Mouse (Mus musculus) embryonic fibroblast, embryonic 13.5 days (primary cell): ENCODE data around the gene Unkl. TPM values are rescaled to one million over a fixed set of nuclear protein-coding genes. Genes with fewer than 3 reads are reported as not detected.
A peak's percentile ranks its signal among the peaks of the same experiment; 100 is the strongest.

ENCODE experiments used
- H3K27ac ChIP-seq: 2 replicates; pipeline ENCODE4 v1.5.1; 2012; ENCODE audit warnings: low read length, control low read depth, inconsistent platforms; ENCODE audit not compliant: insufficient read depth
- H3K4me1 ChIP-seq: 2 replicates; pipeline ENCODE4 v1.6.1; 2011; ENCODE audit warnings: low read length; ENCODE audit not compliant: control insufficient read depth, insufficient read depth
- H3K4me3 ChIP-seq: 2 replicates; pipeline ENCODE4 v1.5.1; 2011; ENCODE audit warnings: mild to moderate bottlenecking, control low read depth, low read length; ENCODE audit not compliant: insufficient read depth
- CTCF ChIP-seq: IDR thresholded peaks from 2 replicates; pipeline ENCODE4 v1.5.1; 2011; ENCODE audit warnings: mild to moderate bottlenecking, control low read depth, low read length, moderate library complexity, borderline replicate concordance; ENCODE audit not compliant: insufficient read depth
- POLR2A ChIP-seq: IDR thresholded peaks from 2 replicates; pipeline ENCODE4 v1.6.1; 2011; ENCODE audit warnings: low read depth, mild to moderate bottlenecking, control low read depth, low read length, moderate library complexity
- polyA plus RNA-seq: library from polyadenylated mRNA; stranded (reverse); fragments of >200 nt; gene quantifications from 2 replicates; pipeline ENCODE4 v1.2.4, GENCODE M21; 2011; ENCODE audit warnings: low read depth; ENCODE audit not compliant: missing spikeins, insufficient read length

Gene Unkl
- polyA plus RNA-seq: 10.1 and 12.3 TPM in 2 replicates

DNA sequence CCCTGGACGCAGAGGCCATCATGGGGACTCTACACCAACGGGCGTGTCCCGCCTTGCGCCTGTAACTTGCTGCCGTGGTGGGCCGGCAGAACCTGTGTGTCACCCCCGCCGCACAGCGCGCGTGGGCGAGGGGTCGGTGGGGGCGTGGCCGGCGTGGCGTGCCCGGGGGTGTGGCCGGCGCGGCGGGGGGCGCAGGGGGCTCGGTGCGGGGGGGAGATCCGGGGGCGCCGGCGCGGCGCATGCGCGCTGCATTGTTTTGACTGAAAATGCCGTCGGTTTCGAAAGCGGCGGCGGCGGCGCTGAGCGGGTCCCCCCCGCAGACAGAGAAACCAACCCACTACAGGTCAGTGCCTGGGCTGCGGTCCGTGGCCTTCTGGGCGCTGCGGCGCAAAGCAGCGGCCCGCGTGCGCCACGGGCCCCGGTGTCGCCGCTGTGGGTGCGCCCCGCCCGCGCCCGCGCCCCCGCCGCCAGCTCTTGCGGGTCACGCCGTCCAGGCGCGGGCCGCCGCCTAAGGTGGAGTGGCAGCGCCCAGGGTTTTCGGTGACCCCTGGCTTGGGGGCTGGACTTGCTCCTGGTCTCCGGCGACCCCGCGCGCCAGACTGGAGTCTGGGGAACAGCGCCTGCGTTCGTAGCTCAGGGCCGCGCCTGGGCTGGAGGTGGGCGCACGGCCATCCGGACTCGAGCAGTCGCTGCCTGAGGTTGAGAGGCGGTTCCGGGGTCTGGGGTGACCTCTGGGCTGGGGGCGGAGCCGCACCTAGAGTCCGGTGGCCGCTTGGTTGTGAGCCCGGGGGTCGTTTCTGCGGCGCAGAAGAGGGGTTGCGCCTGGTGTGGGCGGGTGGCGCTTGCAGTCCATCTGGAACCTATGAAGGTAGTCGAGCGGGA, at the start of gene Unkl:
TSS of gene Unkl (plus strand) at position 248 of the 882 bp plus-strand sequence.
- H3K4me1 ChIP-seq: peaks cover 4% of the 10 kb centered on the region; the same call in 1 of the 2 replicates
- peak within 1 kb of the TSS; percentile 60 for H3K27ac ChIP-seq
- peak within 1 kb of the TSS; percentile 74 for H3K4me3 ChIP-seq
- TF ChIP-seq CTCF: no peak
- peak; percentile 77 for TF ChIP-seq POLR2A

DNA sequence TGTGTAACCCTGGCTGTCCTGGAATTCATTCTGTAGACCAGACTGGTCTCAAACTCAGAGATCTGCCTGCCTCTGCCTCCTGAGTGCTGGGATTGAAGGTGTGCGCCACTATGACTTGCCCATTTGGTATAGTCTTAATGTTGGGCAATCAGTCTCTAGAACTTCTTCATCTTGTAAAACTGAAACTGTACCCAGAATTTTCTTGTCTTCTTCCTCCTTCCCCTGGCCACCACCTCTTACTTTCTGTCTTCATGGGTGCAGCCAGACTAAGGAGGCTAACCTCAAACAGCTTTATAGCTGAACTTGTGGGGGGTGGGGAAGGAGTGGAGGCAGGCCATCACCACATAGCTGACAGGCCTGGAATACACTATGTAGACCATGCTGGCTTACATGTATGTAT, 49.4 kb upstream of the Unkl start:
- Histone ChIP-seq H3K4me3 (no peak overlapping the region), H3K4me1 (peaks cover 7% of the 10 kb centered on the region), H3K27ac (no peak overlapping the region)
- TF ChIP-seq CTCF (no peak), POLR2A (no peak)

DNA sequence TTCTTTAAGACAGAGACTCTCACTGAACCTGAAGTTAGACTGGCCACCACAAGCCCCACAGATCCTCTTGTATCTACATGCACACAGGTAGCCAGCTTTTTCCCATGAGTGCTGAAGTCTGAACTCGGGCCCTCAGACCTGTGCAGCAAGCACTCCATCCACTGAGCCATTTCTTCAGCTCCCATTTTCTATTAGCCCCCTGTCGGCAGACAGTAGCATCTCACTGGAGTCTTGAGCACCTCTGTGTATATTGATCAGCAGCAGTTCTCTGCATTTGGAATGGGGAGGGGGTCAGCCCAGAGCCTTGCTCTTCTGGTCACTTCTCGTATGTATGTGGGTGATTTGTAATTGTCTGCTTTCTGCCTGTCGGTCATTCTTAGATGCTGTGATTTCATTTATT, 48.2 kb upstream of the Unkl start:
- peaks cover 2% of the 10 kb centered on the region; the same call in 1 of the 2 replicates for H3K4me1 ChIP-seq
- no peak overlapping the region for H3K27ac ChIP-seq
- no peak for TF ChIP-seq CTCF
- no peak for TF ChIP-seq POLR2A
- no peak overlapping the region for H3K4me3 ChIP-seq

DNA sequence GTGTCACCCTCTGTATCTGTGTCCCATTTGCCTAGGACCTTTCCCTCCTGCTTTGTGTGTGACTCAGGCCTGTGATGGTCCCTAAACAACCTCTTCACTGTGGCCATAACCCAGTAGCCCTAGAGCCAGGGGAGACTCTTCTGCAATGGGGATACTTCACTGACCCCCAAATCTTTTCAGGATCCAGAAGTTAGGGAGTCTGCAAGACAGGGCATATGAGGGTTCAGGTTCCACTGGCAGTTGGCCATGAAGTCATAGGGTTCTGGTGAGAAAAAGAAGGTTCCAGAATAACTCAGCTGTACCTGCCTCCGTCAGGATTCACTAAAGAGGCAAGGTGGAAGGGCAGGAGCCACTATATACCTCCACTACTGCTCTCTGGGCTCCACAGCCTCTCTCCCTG, 26.0 kb upstream of the Unkl start, which contains the start of gene Ccdc154:
TSS of gene Ccdc154 (plus strand) at position 301 of the 400 bp plus-strand sequence.
- Histone ChIP-seq H3K4me3 (no peak within 1 kb of the TSS), H3K4me1 (0 out of 2 replicates have a peak, but pooled peaks cover 8% of the 10 kb centered on the region)
- TF ChIP-seq CTCF (no peak), POLR2A (no peak)

DNA sequence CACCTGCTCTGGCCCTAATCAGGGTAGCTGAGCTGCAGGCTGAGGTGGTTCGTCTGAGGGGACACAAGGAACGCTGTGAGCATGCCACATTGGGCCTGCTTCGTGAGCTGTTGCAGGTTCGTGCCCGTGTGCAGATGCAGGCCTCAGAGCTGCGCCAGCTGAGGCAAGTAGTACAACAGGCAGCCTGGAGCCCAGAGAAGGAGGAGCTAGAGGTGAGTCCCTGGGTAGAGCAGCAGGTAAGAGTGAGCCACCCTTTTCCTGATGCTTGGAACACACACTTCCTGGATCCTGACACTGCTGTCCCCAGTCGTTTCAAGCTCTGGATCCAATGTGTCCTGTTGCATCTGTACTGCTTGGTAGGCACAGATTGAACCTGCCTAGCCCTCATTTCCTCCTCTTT, 24.8 kb upstream of the Unkl start:
- H3K27ac ChIP-seq: no peak overlapping the region
- no peak overlapping the region for H3K4me3 ChIP-seq
- no peak for TF ChIP-seq POLR2A
- TF ChIP-seq CTCF: no peak
- 0 out of 2 replicates have a peak, but pooled peaks cover 8% of the 10 kb centered on the region for H3K4me1 ChIP-seq

More for the DNA sequence above, 26.0 kb upstream of the Unkl start, which contains the start of gene Ccdc154:
- no peak within 1 kb of the TSS for H3K27ac ChIP-seq

DNA sequence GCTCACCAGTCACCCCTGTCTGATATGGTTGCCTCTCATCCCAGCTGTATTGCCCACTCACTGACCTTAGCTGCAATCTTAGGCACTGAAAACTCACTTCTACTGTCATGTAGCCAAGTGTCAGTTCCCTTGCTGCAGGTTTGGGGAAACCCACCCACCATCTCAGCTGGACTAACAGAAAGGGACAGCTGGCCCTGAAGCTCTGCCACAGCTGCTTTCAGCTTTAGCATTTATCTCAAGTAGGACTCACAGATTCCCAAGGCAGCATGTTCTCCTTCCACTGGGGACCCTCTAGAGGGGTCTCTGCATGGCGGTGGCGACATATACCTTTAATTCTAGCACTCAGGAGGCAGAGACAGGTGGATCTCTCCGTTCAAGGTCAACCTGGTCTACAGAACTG, 23.4 kb upstream of the Unkl start:
- H3K4me3 ChIP-seq: no peak overlapping the region
- TF ChIP-seq POLR2A (no peak), CTCF (no peak)
- 0 out of 2 replicates have a peak, but pooled peaks cover 8% of the 10 kb centered on the region for H3K4me1 ChIP-seq
- no peak overlapping the region for H3K27ac ChIP-seq

DNA sequence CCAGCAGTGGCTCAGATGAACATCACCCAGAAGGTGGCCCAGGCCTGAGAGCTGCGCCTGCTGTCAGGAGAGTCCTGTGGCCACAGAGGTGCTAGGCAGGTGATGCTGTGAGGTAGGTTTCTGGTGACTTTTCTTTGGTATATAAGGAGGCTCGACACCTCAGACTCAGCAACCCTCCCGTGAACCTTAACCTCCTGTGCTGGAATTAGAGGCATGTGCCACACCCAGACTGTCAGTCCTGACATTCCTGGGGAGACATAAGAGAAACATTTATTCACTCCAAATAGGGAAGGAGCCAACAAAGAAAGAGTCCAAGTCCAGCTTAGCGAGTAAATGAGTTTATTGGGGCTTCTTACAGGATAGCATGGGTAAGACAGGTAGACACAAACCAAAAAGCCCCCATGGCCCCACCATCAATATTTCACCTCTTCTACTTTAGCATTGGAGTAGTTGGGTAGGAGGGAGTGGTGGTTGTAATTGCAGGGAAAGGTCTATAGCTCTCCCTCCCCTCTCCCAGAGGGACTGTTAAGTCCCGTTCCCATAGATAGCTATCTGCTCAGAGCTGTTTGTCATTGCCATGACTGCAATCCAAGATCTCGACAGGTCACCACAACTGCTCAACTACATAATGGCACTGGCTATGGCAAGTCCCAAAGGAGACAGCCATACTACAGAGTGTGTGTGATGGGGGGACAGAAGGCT, 22.1 kb upstream of the Unkl start:
- Histone ChIP-seq H3K4me3 (no peak overlapping the region), H3K4me1 (0 out of 2 replicates have a peak, but pooled peaks cover 8% of the 10 kb centered on the region), H3K27ac (no peak overlapping the region)
- TF ChIP-seq POLR2A: no peak
- TF ChIP-seq CTCF: no peak

DNA sequence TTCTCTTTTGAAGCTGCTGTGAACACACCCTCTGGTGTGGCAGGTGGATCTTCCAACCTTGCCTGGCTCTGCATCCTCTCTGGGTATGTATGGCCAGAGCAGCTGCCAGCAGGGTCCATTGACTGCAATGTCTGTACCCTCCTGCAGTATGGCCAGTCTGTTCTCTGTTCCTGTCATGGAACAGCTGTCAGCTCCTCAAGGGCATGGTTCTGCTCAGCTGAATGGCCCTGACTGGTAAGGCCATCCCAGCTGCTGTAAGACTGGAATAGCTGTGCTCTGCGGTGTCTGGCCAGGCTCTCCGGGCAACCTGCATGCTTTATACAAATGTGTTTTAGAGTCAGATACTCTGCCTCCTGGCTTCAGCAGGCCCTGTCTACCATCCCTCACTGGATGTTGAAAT, 18.5 kb upstream of the Unkl start:
- no peak for TF ChIP-seq POLR2A
- TF ChIP-seq CTCF: no peak
- H3K27ac ChIP-seq: no peak overlapping the region
- no peak overlapping the region for H3K4me3 ChIP-seq
- 0 out of 2 replicates have a peak, but pooled peaks cover 8% of the 10 kb centered on the region for H3K4me1 ChIP-seq

DNA sequence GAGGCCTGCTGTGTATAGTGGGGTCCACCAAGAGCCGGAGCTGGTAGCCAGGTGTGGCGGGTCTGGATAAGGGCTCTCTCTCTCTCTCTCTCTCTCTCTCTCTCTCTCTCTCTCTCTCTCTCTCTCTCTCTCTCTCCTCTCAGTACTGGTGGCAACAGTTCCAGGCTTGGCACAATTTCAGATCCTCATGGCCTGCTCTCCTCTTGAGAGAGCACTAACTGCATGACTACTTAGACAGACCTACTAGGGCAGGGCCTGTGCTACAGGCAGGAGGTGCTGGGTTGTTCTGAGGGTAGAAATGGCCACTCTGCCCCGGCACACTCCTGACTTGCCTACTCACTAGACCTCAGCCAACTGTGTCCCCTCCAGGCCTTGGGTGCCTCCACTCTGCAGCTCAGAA, 15.6 kb upstream of the Unkl start:
- Histone ChIP-seq H3K27ac (no peak overlapping the region), H3K4me3 (no peak overlapping the region), H3K4me1 (no peaks in the 10 kb centered on the region)
- TF ChIP-seq POLR2A: no peak
- no peak for TF ChIP-seq CTCF
